Mouse (Mus musculus) forebrain, embryonic 16.5 days (tissue): Measurements from ENCODE around the gene Edf1. TPM values are rescaled to one million over a fixed set of nuclear protein-coding genes. Genes with fewer than 3 reads are reported as not detected.

ENCODE experiments used
- ATAC-seq: fragments of 200-750 bp; cut with Nextera tagmentation; 2 replicates; pipeline ENCODE4 v1.8.0; 2017; ENCODE audit warnings: mild to moderate bottlenecking, moderate library complexity
- H3K27ac ChIP-seq: fragments of 300-500 bp; sonication (generic); 2 replicates; pipeline ENCODE4 v1.5.1; 2014; ENCODE audit warnings: low read length, control low read depth
- H3K27me3 ChIP-seq: fragments of 300-500 bp; sonication (generic); replicated peaks from 2 replicates; pipeline ENCODE4 v1.6.1; 2014; ENCODE audit warnings: low read length; ENCODE audit not compliant: control insufficient read depth, insufficient read depth
- H3K36me3 ChIP-seq: fragments of 300-500 bp; sonication (generic); 2 replicates; pipeline ENCODE4 v1.6.1; 2014; ENCODE audit not compliant: control insufficient read depth, insufficient read depth
- H3K4me1 ChIP-seq: fragments of 300-500 bp; sonication (generic); replicated peaks from 2 replicates; pipeline ENCODE4 v1.6.1; 2014; ENCODE audit warnings: low read length; ENCODE audit not compliant: control insufficient read depth, insufficient read depth
- H3K4me2 ChIP-seq: fragments of 300-500 bp; sonication (generic); 2 replicates; pipeline ENCODE4 v1.6.1; 2014; ENCODE audit warnings: mild to moderate bottlenecking, low read length, control low read depth
- H3K4me3 ChIP-seq: fragments of 300-500 bp; sonication (generic); replicated peaks from 2 replicates; pipeline ENCODE4 v1.5.1; 2014; ENCODE audit warnings: mild to moderate bottlenecking, low read length, control low read depth
- H3K9ac ChIP-seq: fragments of 300-500 bp; sonication (generic); replicated peaks from 2 replicates; pipeline ENCODE4 v1.6.1; 2014; ENCODE audit warnings: low read depth, low read length, control low read depth
- H3K9me3 ChIP-seq: fragments of 300-500 bp; sonication (generic); 2 replicates; pipeline ENCODE4 v1.6.1; 2016; ENCODE audit warnings: low read length; ENCODE audit not compliant: control insufficient read depth
- WGBS: fragments of 180-500 bp; shearing (Covaris S2); extraction: QIAGEN DNeasy Blood & Tissue Kit; methylation state at CpG from one replicate; pipeline ENCODE4 v1.1.7; 2014; 5-methylcytosine and 5-hydroxymethylcytosine counted together
- polyA plus RNA-seq: library from polyadenylated mRNA; unstranded; fragments of >200 nt; fragmentation: Nextera tagmentation; extraction: Ambion mirVana; gene quantifications from 2 replicates; pipeline ENCODE4 v1.2.1, GENCODE M21; 2015

The Edf1 gene
- polyA plus RNA-seq, 1 experiment from 2014 or later = 359 TPM

DNA sequence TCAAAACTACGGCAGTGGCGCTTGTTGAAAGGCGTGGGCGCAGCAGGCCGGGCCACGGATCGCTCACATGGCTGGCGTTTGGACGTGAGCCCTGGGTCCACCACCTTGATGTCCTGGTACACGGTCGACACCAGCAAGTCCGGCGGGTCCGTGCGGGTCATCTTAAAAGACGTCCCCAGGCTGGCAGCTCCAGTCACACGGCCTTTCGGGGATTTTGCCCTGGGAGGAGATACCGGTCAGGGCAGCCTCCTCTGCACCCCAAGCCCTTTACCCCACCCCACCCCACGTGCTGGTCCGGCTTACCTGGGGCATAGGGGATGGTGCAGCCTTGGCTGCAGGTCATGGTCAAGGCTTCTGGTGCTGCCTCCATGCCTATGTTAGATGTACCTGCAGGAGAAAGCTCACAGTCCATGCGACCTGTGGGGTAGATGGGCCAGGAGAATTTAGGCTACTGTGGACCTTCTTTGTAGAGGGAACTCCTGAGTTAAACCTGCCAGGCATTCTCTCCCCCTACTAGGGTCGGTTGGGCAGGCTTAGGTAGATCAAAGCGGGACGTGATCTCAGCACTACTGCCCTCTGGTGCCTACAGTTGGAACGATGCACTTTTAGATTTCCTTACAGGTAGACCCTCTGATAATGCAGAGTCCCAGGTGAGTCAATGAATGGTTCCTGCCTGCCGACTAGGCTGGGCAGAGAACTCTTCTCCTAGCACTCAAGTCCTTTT, 22.3 kb downstream of the Edf1 start:
- WGBS = 6% methylated on average over 27 of the region's 27 CpGs
- H3K27me3 ChIP-seq = peaks cover 54% of the 10 kb centered on the region

DNA sequence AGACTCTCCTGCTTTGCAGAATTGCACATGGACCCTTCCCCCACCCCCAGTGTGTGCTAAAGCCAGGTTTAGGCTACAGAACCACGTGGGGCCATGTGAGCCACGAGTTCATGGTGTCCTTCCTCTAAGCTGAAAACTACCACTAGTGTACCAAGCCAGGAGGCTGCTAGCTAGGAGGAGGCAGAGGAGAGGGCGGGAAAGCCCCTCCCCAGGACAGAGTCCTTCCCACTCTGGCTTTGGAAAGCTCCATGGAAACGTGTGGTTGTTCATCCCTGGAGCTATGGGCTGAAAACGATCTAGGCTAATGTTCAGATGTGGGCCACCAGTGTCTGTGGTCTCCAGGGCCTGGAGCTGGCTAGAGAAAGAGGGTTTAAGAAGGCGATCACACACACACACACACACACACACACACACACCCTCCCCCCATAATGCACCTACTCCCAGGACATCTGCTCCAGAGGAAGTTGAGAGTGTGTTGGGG, 23.0 kb downstream of the Edf1 start:
- Histone ChIP-seq H3K36me3 (0 out of 2 replicates have a peak, but pooled peaks cover 3% of the 10 kb centered on the region), H3K4me3 (peak overlapping the region; percentile 58), H3K9ac (peak overlapping the region; percentile 71), H3K4me2 (peak overlapping the region; percentile 76), H3K9me3 (no peaks in the 10 kb centered on the region), H3K4me1 (peaks cover 50% of the 10 kb centered on the region), H3K27ac (no peak overlapping the region), H3K27me3 (peaks cover 54% of the 10 kb centered on the region)
- ATAC-seq = 0 out of 2 replicates have a peak, but pooled peaks have one; percentile 0
- 42% methylated on average over 6 of the region's 6 CpGs for WGBS

More for the DNA sequence above, 22.3 kb downstream of the Edf1 start:
- Histone ChIP-seq H3K4me1 (peaks cover 55% of the 10 kb centered on the region), H3K9me3 (no peaks in the 10 kb centered on the region), H3K4me3 (peak overlapping the region; percentile 17; the same call in 1 of the 2 replicates), H3K27ac (no peak overlapping the region), H3K36me3 (0 out of 2 replicates have a peak, but pooled peaks cover 3% of the 10 kb centered on the region), H3K9ac (no peak overlapping the region), H3K4me2 (no peak overlapping the region; the same call in 1 of the 2 replicates)
- no peak for ATAC-seq

- H3K27me3 ChIP-seq = peaks cover 48% of the 10 kb centered on the region
- peak within 1 kb of the TSS; percentile 76 for H3K4me2 ChIP-seq
- H3K9me3 ChIP-seq = no peaks in the 10 kb centered on the region
- peaks cover 46% of the 10 kb centered on the region for H3K4me1 ChIP-seq
- WGBS = 6% methylated on average over 19 of the region's 19 CpGs
- peak within 1 kb of the TSS; percentile 71 for H3K9ac ChIP-seq
- ATAC-seq = peak; percentile 80
- H3K27ac ChIP-seq = no peak within 1 kb of the TSS
- H3K4me3 ChIP-seq = peak within 1 kb of the TSS; percentile 58
- H3K36me3 ChIP-seq = peaks cover 7% of the 10 kb centered on the region; the same call in 1 of the 2 replicates
Measured at GRCm38 (mm10) chr2:25581294-25581864, 23.7 kb downstream of the Edf1 start, which contains the start of gene Ajm1. Gene Ajm1, minus strand, starts transcription at chr2:25581757.

DNA sequence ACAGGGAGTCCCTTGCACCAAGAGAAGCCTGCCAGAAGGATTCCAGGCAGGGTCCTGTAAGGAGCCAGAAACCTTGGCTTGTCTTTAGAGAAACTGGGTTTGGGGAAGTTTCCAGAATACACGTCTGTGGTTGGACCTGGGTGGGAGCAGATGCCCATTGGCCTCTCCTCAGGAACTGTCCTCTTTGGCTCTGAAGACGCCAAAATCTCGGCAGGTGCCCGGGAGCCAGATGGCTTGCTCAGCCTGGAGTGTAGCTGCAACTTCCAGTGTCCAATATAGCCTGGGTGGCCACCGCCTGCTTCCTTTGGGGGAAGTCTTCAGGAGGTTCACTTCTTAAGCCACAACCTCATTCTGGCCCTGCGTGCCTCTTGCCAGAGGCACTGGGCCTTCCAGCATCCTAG, 24.3 kb downstream of the Edf1 start:
- Histone ChIP-seq H3K4me2 (peak overlapping the region; percentile 76; the same call in 1 of the 2 replicates), H3K36me3 (peaks cover 7% of the 10 kb centered on the region; the same call in 1 of the 2 replicates), H3K9me3 (no peaks in the 10 kb centered on the region), H3K4me1 (peaks cover 46% of the 10 kb centered on the region), H3K27ac (no peak overlapping the region), H3K9ac (no peak overlapping the region; the same call in 1 of the 2 replicates), H3K27me3 (peaks cover 43% of the 10 kb centered on the region), H3K4me3 (no peak overlapping the region)
- ATAC-seq = peak; percentile 8; the same call in 1 of the 2 replicates
- WGBS = 38% methylated on average over 6 of the region's 6 CpGs

GRCm38 (mm10) chr2:25582466-25583119, 24.9 kb downstream of the Edf1 start:
- peaks cover 7% of the 10 kb centered on the region; the same call in 1 of the 2 replicates for H3K36me3 ChIP-seq
- H3K9ac ChIP-seq = no peak overlapping the region
- peak; percentile 32; the same call in 1 of the 2 replicates for ATAC-seq
- no peak overlapping the region for H3K4me3 ChIP-seq
- H3K27ac ChIP-seq = no peak overlapping the region
- 47% methylated on average over 12 of the region's 12 CpGs for WGBS
- peaks cover 36% of the 10 kb centered on the region for H3K27me3 ChIP-seq
- H3K4me2 ChIP-seq = no peak overlapping the region
- peaks cover 41% of the 10 kb centered on the region for H3K4me1 ChIP-seq
- no peaks in the 10 kb centered on the region for H3K9me3 ChIP-seq

DNA sequence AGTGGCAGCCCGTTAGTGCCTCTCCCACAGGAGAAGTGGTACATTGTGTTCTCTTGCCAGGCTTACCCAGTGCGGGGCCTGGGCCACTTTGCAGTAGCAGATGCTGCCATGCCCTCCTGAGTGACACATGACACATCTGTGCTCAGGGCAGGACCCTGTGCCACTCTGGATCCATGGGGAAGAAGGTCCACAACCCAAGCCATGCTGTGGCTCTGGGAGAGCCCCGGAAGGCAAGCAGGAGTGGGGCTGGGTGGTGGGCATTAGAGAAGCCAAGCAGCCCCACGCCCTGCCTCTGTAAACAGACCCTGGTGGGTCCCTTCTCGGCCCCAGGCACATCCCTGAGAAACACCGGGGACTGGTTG, 25.5 kb downstream of the Edf1 start:
- Histone ChIP-seq H3K4me2 (no peak overlapping the region), H3K27me3 (peaks cover 31% of the 10 kb centered on the region), H3K9me3 (no peaks in the 10 kb centered on the region), H3K36me3 (peaks cover 7% of the 10 kb centered on the region; the same call in 1 of the 2 replicates), H3K9ac (no peak overlapping the region), H3K4me3 (no peak overlapping the region), H3K27ac (no peak overlapping the region), H3K4me1 (peaks cover 36% of the 10 kb centered on the region)
- no peak for ATAC-seq
- WGBS = 81% methylated on average over 6 of the region's 6 CpGs

- 71% methylated on average over 4 of the region's 4 CpGs for WGBS
- H3K9ac ChIP-seq = no peak overlapping the region
- no peak for ATAC-seq
- H3K4me1 ChIP-seq = peaks cover 31% of the 10 kb centered on the region
- H3K36me3 ChIP-seq = peaks cover 7% of the 10 kb centered on the region; the same call in 1 of the 2 replicates
- no peak overlapping the region for H3K4me2 ChIP-seq
- H3K9me3 ChIP-seq = no peaks in the 10 kb centered on the region
- peaks cover 26% of the 10 kb centered on the region for H3K27me3 ChIP-seq
- no peak overlapping the region for H3K4me3 ChIP-seq
- no peak overlapping the region for H3K27ac ChIP-seq
Measured at GRCm38 (mm10) chr2:25583571-25583970, 25.9 kb downstream of the Edf1 start.

DNA sequence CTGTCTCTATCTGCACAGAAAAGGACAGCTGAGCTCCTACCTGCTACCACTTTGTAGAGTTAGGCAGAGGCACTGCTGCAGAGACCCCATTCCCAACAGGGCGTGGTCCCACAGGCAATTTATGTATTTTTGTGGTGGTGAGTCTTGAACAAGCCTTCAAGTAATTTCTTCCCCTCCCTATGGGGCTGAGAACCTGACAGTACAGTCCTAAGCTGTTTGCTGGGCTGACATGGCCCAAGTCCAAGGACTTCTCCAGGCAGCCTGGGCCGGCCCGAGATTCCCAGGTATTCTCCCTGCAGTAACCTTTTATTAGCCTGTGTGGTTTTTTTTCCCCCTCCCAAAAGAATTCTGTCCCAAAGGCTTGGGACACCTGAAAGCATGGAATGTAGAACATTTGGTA, 26.5 kb downstream of the Edf1 start:
- Histone ChIP-seq H3K4me2 (no peak overlapping the region), H3K27ac (no peak overlapping the region), H3K27me3 (peaks cover 20% of the 10 kb centered on the region), H3K36me3 (peaks cover 7% of the 10 kb centered on the region; the same call in 1 of the 2 replicates), H3K9me3 (no peaks in the 10 kb centered on the region), H3K4me3 (no peak overlapping the region), H3K4me1 (peaks cover 30% of the 10 kb centered on the region), H3K9ac (no peak overlapping the region)
- ATAC-seq = no peak
- WGBS = 97% methylated on average over 3 of the region's 3 CpGs

GRCm38 (mm10) chr2:25584856-25585255, 27.2 kb downstream of the Edf1 start:
- Histone ChIP-seq H3K4me3 (no peak overlapping the region), H3K4me2 (no peak overlapping the region), H3K27me3 (peaks cover 13% of the 10 kb centered on the region), H3K27ac (no peak overlapping the region), H3K9me3 (no peaks in the 10 kb centered on the region), H3K4me1 (peaks cover 23% of the 10 kb centered on the region), H3K9ac (no peak overlapping the region), H3K36me3 (peaks cover 7% of the 10 kb centered on the region; the same call in 1 of the 2 replicates)
- no peak for ATAC-seq
- WGBS = 72% methylated on average over 4 of the region's 4 CpGs
